Mouse (Mus musculus) lung, adult 2 months (tissue): ENCODE measurements around the gene Gtf2f2. TPM values are rescaled to one million over a fixed set of nuclear protein-coding genes. Genes with fewer than 3 reads are reported as not detected.
"Not testable (repeated sequence)": the region's sequence is repeated elsewhere in the genome, so short reads cannot be mapped to it uniquely, and the experiment has no call there.

Source experiments
- DNase-seq: peaks from one replicate; pipeline ENCODE4 v3.0.0; 2022
- H3K4me1 ChIP-seq: fragments of 200-500 bp; 2 replicates; pipeline ENCODE4 v1.6.1; 2011; ENCODE audit warnings: low read length; ENCODE audit not compliant: control insufficient read depth, insufficient read depth
- H3K4me3 ChIP-seq: fragments of 200-500 bp; replicated peaks from 2 replicates; pipeline ENCODE3; 2011; ENCODE audit warnings: low read depth, mild to moderate bottlenecking, control low read depth, low read length; ENCODE audit errors: extremely low read depth
- CTCF ChIP-seq: fragments of 200-500 bp; IDR thresholded peaks from 2 replicates; pipeline ENCODE4 v1.5.1; 2011; ENCODE audit warnings: mild to moderate bottlenecking, low read length, control low read depth; ENCODE audit not compliant: insufficient read depth
- POLR2A ChIP-seq: fragments of 200-500 bp; IDR thresholded peaks from 2 replicates; pipeline ENCODE4 v1.6.1; 2011; ENCODE audit warnings: low read depth, mild to moderate bottlenecking, control low read depth, low read length, borderline replicate concordance; ENCODE audit errors: extremely low read depth
- WGBS: fragments of 180-500 bp; shearing (Covaris S2); methylation state at CpG from one replicate; pipeline ENCODE4 v1.1.7; 2018; 5-methylcytosine and 5-hydroxymethylcytosine counted together
- polyA plus RNA-seq: library from polyadenylated mRNA; depleted of rRNA; stranded (reverse); fragments of >200 nt; gene quantifications from 2 replicates; pipeline ENCODE4 v1.2.3, GENCODE M21; 2012

Gtf2f2 gene
- polyA plus RNA-seq, 1 experiment, result 2.3 TPM

GRCm38 (mm10) chr14:75871750-75872149 lies 138.9 kb downstream of the Gtf2f2 start:
- Histone ChIP-seq H3K4me1 (no peaks in the 10 kb centered on the region), H3K4me3 (no peak overlapping the region)
- DNase-seq, result no peak
- 93% methylated on average over 4 of the region's 4 CpGs for WGBS
- no peak for TF ChIP-seq CTCF
- no peak for TF ChIP-seq POLR2A

- Histone ChIP-seq H3K4me3 (no peak overlapping the region), H3K4me1 (no peaks in the 10 kb centered on the region)
- no peak for DNase-seq
- 13% methylated on average over 4 of the region's 5 CpGs for WGBS
- no peak for TF ChIP-seq POLR2A
- TF ChIP-seq CTCF, result no peak
Observed at GRCm38 (mm10) chr14:75871111-75871510, 139.6 kb downstream of the Gtf2f2 start.

GRCm38 (mm10) chr14:75870631-75871030 lies 140.0 kb downstream of the Gtf2f2 start:
- H3K4me1 ChIP-seq, result no peaks in the 10 kb centered on the region
- 18% methylated on average over 9 of the region's 10 CpGs for WGBS
- peak overlapping the region; percentile 43 for H3K4me3 ChIP-seq
- no peak for TF ChIP-seq POLR2A
- TF ChIP-seq CTCF, result peak; percentile 38
- no peak for DNase-seq

- no peak for TF ChIP-seq POLR2A
- TF ChIP-seq CTCF, result no peak
- no peak overlapping the region for H3K4me3 ChIP-seq
- no peaks in the 10 kb centered on the region for H3K4me1 ChIP-seq
- 83% methylated on average over 14 of the region's 14 CpGs for WGBS
- no peak for DNase-seq
Observed at GRCm38 (mm10) chr14:75869769-75870363, 140.8 kb downstream of the Gtf2f2 start.

- DNase-seq, result not testable (repeated sequence)
- WGBS, result 96% methylated on average over 3 of the region's 3 CpGs
Observed at GRCm38 (mm10) chr14:75868028-75868427, 142.6 kb downstream of the Gtf2f2 start.

GRCm38 (mm10) chr14:75866706-75867333 lies 143.8 kb downstream of the Gtf2f2 start:
- peaks cover 7% of the 10 kb centered on the region for H3K4me1 ChIP-seq
- TF ChIP-seq CTCF (no peak), POLR2A (no peak)
- DNase-seq, result peak; percentile 40
- 61% methylated on average over 9 of the region's 9 CpGs for WGBS
- H3K4me3 ChIP-seq, result no peak overlapping the region

More at GRCm38 (mm10) chr14:75868028-75868427, 142.6 kb downstream of the Gtf2f2 start:
- not testable (repeated sequence) for H3K4me1 ChIP-seq, H3K4me3 ChIP-seq

GRCm38 (mm10) chr14:75863549-75864409 lies 146.9 kb downstream of the Gtf2f2 start:
- Histone ChIP-seq H3K4me3 (no peak overlapping the region), H3K4me1 (peaks cover 7% of the 10 kb centered on the region)
- DNase-seq, result peak; percentile 52
- 15% methylated on average over 7 of the region's 7 CpGs for WGBS
- TF ChIP-seq CTCF (no peak), POLR2A (no peak)

GRCm38 (mm10) chr14:75862701-75863100 lies 148.0 kb downstream of the Gtf2f2 start:
- Histone ChIP-seq H3K4me1 (peaks cover 7% of the 10 kb centered on the region), H3K4me3 (no peak overlapping the region)
- DNase-seq, result no peak
- WGBS, result 63% methylated on average over 6 of the region's 6 CpGs
- TF ChIP-seq CTCF (no peak), POLR2A (no peak)

- 81% methylated on average over 2 of the region's 2 CpGs for WGBS
- no peak for TF ChIP-seq CTCF
- no peak for TF ChIP-seq POLR2A
- H3K4me1 ChIP-seq, result peaks cover 7% of the 10 kb centered on the region
- DNase-seq, result no peak
- H3K4me3 ChIP-seq, result no peak overlapping the region
Observed at GRCm38 (mm10) chr14:75859619-75860018, 151.0 kb downstream of the Gtf2f2 start.
